Mouse (Mus musculus) stomach, embryonic 14.5 days (tissue): ENCODE data around the gene Fam78a. TPM values are rescaled to one million over a fixed set of nuclear protein-coding genes. Genes with fewer than 3 reads are reported as not detected.

Experiments
- ATAC-seq: fragments of 200-750 bp; cut with Nextera tagmentation; 2 replicates; pipeline ENCODE4 v1.8.0; 2017; ENCODE audit warnings: low read depth, moderate TSS enrichment; ENCODE audit not compliant: insufficient number of reproducible peaks, insufficient read depth, low FRiP score
- H3K27ac ChIP-seq: fragments of 300-500 bp; sonication (generic); 2 replicates; pipeline ENCODE4 v1.5.1; 2014; ENCODE audit warnings: mild to moderate bottlenecking, low read length, moderate library complexity, mixed read lengths
- H3K27me3 ChIP-seq: fragments of 300-500 bp; sonication (generic); 2 replicates; pipeline ENCODE4 v1.6.1; 2014; ENCODE audit warnings: low read length, control low read depth, mixed read lengths; ENCODE audit not compliant: control insufficient read depth, insufficient read depth
- H3K36me3 ChIP-seq: fragments of 300-500 bp; sonication (generic); 2 replicates; pipeline ENCODE4 v1.6.1; 2014; ENCODE audit warnings: mild to moderate bottlenecking, control low read depth, low read length, moderate library complexity, mixed read lengths; ENCODE audit not compliant: control insufficient read depth, insufficient read depth
- H3K4me1 ChIP-seq: fragments of 300-500 bp; sonication (generic); 2 replicates; pipeline ENCODE4 v1.6.1; 2014; ENCODE audit warnings: low read length, control low read depth, mixed read lengths; ENCODE audit not compliant: control insufficient read depth, insufficient read depth
- H3K4me2 ChIP-seq: fragments of 300-500 bp; sonication (generic); replicated peaks from 2 replicates; pipeline ENCODE4 v1.6.1; 2014; ENCODE audit warnings: low read depth, low read length, control low read depth
- H3K4me3 ChIP-seq: fragments of 300-500 bp; sonication (generic); 2 replicates; pipeline ENCODE4 v1.5.1; 2014; ENCODE audit warnings: low read depth, low read length, control low read depth
- H3K9ac ChIP-seq: fragments of 300-500 bp; sonication (generic); replicated peaks from 2 replicates; pipeline ENCODE4 v1.6.1; 2014; ENCODE audit warnings: low read depth, mild to moderate bottlenecking, control low read depth, low read length, moderate library complexity, mixed read lengths
- H3K9me3 ChIP-seq: fragments of 300-500 bp; sonication (generic); 2 replicates; pipeline ENCODE4 v1.6.1; 2016; ENCODE audit warnings: low read depth, low read length, control low read depth; ENCODE audit not compliant: control insufficient read depth
- WGBS: fragments of 180-500 bp; shearing (Covaris S2); extraction: QIAGEN DNeasy Blood & Tissue Kit; methylation state at CpG from one replicate; pipeline ENCODE4 v1.1.7; 2014; 5-methylcytosine and 5-hydroxymethylcytosine counted together
- polyA plus RNA-seq: library from polyadenylated mRNA; unstranded; fragments of >200 nt; fragmentation: Nextera tagmentation; extraction: Ambion mirVana; gene quantifications from 2 replicates; pipeline ENCODE4 v1.2.1, GENCODE M21; 2014

Gene Fam78a
- polyA plus RNA-seq, 1 experiment from 2014 or later: 1.2 TPM

- Histone ChIP-seq H3K36me3 (peaks cover 72% of the 10 kb centered on the region), H3K4me3 (no peak overlapping the region), H3K27me3 (no peaks in the 10 kb centered on the region), H3K4me2 (no peak overlapping the region), H3K27ac (peak overlapping the region; percentile 48; the same call in 1 of the 2 replicates), H3K4me1 (no peaks in the 10 kb centered on the region), H3K9me3 (no peaks in the 10 kb centered on the region), H3K9ac (no peak overlapping the region)
- no peak for ATAC-seq
- 69% methylated on average over 6 of the region's 6 CpGs for WGBS
Measured at GRCm38 (mm10) chr2:32037279-32037858, 47.3 kb downstream of the Fam78a start.

- Histone ChIP-seq H3K27ac (no peak overlapping the region), H3K36me3 (peaks cover 73% of the 10 kb centered on the region), H3K27me3 (no peaks in the 10 kb centered on the region), H3K4me2 (no peak overlapping the region), H3K4me3 (no peak overlapping the region), H3K9me3 (no peaks in the 10 kb centered on the region), H3K9ac (no peak overlapping the region), H3K4me1 (no peaks in the 10 kb centered on the region)
- WGBS: 90% methylated on average over 6 of the region's 6 CpGs
- no peak for ATAC-seq
Measured at GRCm38 (mm10) chr2:32034206-32034605, 50.5 kb downstream of the Fam78a start.

GRCm38 (mm10) chr2:32033436-32033835 is 51.2 kb downstream of the Fam78a start:
- no peak overlapping the region for H3K4me2 ChIP-seq
- no peak overlapping the region for H3K27ac ChIP-seq
- no peak for ATAC-seq
- WGBS: 92% methylated on average over 6 of the region's 6 CpGs
- no peak overlapping the region for H3K9ac ChIP-seq
- H3K36me3 ChIP-seq: peaks cover 65% of the 10 kb centered on the region
- H3K27me3 ChIP-seq: no peaks in the 10 kb centered on the region
- H3K9me3 ChIP-seq: no peaks in the 10 kb centered on the region
- H3K4me1 ChIP-seq: no peaks in the 10 kb centered on the region
- H3K4me3 ChIP-seq: no peak overlapping the region

- 65% methylated on average over 3 of the region's 3 CpGs for WGBS
- no peak for ATAC-seq
- Histone ChIP-seq H3K4me1 (no peaks in the 10 kb centered on the region), H3K4me2 (no peak overlapping the region), H3K36me3 (peaks cover 57% of the 10 kb centered on the region), H3K9ac (no peak overlapping the region), H3K9me3 (no peaks in the 10 kb centered on the region), H3K27ac (no peak overlapping the region), H3K27me3 (no peaks in the 10 kb centered on the region), H3K4me3 (no peak overlapping the region)
Measured at GRCm38 (mm10) chr2:32029636-32030035, 55.0 kb downstream of the Fam78a start.

GRCm38 (mm10) chr2:32024372-32024771 is 60.3 kb downstream of the Fam78a start:
- no peak overlapping the region for H3K9ac ChIP-seq
- ATAC-seq: no peak
- no peak overlapping the region for H3K4me3 ChIP-seq
- no peaks in the 10 kb centered on the region for H3K9me3 ChIP-seq
- H3K36me3 ChIP-seq: peaks cover 46% of the 10 kb centered on the region
- H3K4me2 ChIP-seq: no peak overlapping the region
- 90% methylated on average over 4 of the region's 4 CpGs for WGBS
- no peaks in the 10 kb centered on the region for H3K27me3 ChIP-seq
- H3K4me1 ChIP-seq: no peaks in the 10 kb centered on the region
- no peak overlapping the region for H3K27ac ChIP-seq

GRCm38 (mm10) chr2:32020229-32020628 is 64.4 kb downstream of the Fam78a start:
- Histone ChIP-seq H3K4me2 (no peak overlapping the region), H3K36me3 (peaks cover 61% of the 10 kb centered on the region), H3K9me3 (no peaks in the 10 kb centered on the region), H3K4me3 (no peak overlapping the region), H3K9ac (no peak overlapping the region), H3K27me3 (no peaks in the 10 kb centered on the region), H3K4me1 (no peaks in the 10 kb centered on the region), H3K27ac (no peak overlapping the region)
- ATAC-seq: no peak
- 93% methylated on average over 5 of the region's 5 CpGs for WGBS

GRCm38 (mm10) chr2:32019704-32020103 is 65.0 kb downstream of the Fam78a start:
- H3K9ac ChIP-seq: no peak overlapping the region
- no peak overlapping the region for H3K4me2 ChIP-seq
- H3K4me1 ChIP-seq: no peaks in the 10 kb centered on the region
- H3K27me3 ChIP-seq: no peaks in the 10 kb centered on the region
- H3K9me3 ChIP-seq: no peaks in the 10 kb centered on the region
- H3K4me3 ChIP-seq: no peak overlapping the region
- WGBS: 56% methylated on average over 4 of the region's 4 CpGs
- no peak for ATAC-seq
- peaks cover 63% of the 10 kb centered on the region for H3K36me3 ChIP-seq
- H3K27ac ChIP-seq: no peak overlapping the region

- no peak overlapping the region for H3K9ac ChIP-seq
- H3K27me3 ChIP-seq: no peaks in the 10 kb centered on the region
- H3K36me3 ChIP-seq: peaks cover 73% of the 10 kb centered on the region
- WGBS: 92% methylated on average over 11 of the region's 11 CpGs
- no peaks in the 10 kb centered on the region for H3K9me3 ChIP-seq
- no peak for ATAC-seq
- no peak overlapping the region for H3K4me3 ChIP-seq
- H3K27ac ChIP-seq: no peak overlapping the region
- H3K4me1 ChIP-seq: no peaks in the 10 kb centered on the region
- H3K4me2 ChIP-seq: no peak overlapping the region
Measured at GRCm38 (mm10) chr2:32008716-32009115, 75.9 kb downstream of the Fam78a start.

GRCm38 (mm10) chr2:32008311-32008710 is 76.3 kb downstream of the Fam78a start:
- Histone ChIP-seq H3K27me3 (no peaks in the 10 kb centered on the region), H3K27ac (no peak overlapping the region), H3K4me3 (no peak overlapping the region), H3K9ac (no peak overlapping the region), H3K9me3 (no peaks in the 10 kb centered on the region), H3K4me2 (no peak overlapping the region), H3K4me1 (no peaks in the 10 kb centered on the region), H3K36me3 (peaks cover 73% of the 10 kb centered on the region)
- no peak for ATAC-seq
- 81% methylated on average over 2 of the region's 2 CpGs for WGBS
